ENCODE assay signal across 24 mouse cellular contexts in genomic region chr6:37292068-37292467, GRCm38 (mm10). TPM values are rescaled to one million over a fixed set of nuclear protein-coding genes. Genes with fewer than 3 reads are reported as not detected.
DNase-seq lines count a peak whose midpoint lies in the region; ATAC-seq lines count a peak whose summit lies in the region.
"Had no signal": no experiment of that assay in that cellular context is flagged by ENCODE, and none has a peak within 500 bp of the region (broad histone marks: within the 10 kb centered on the region; RNA-seq: fewer than 3 reads in every experiment).

No protein-coding gene starts in this region.

- H3K36me3 ChIP-seq in embryonic facial prominence, embryonic 13.5 days = no peaks in the 10 kb centered on the region
- no peaks in the 10 kb centered on the region for H3K36me3 ChIP-seq in embryonic facial prominence, embryonic 10.5 days (replicated peaks)
- H3K36me3 ChIP-seq in embryonic facial prominence, embryonic 15.5 days = no peaks in the 10 kb centered on the region
- no peaks in the 10 kb centered on the region for H3K36me3 ChIP-seq in stomach, embryonic 15.5 days
- H3K36me3 ChIP-seq: embryonic facial prominence, embryonic 12.5 days; forebrain, embryonic 12.5 days; forebrain, embryonic 15.5 days; G1E; hindbrain, embryonic 10.5 days; hindbrain, embryonic 13.5 days had no signal

- H3K4me2 ChIP-seq in embryonic facial prominence, embryonic 13.5 days = no peak overlapping the region
- no peak overlapping the region for H3K4me2 ChIP-seq in embryonic facial prominence, embryonic 15.5 days (replicated peaks)
- H3K4me2 ChIP-seq in stomach, embryonic 15.5 days = no peak overlapping the region
- H3K4me2 ChIP-seq: embryonic facial prominence, embryonic 12.5 days; forebrain, embryonic 12.5 days; forebrain, embryonic 15.5 days; heart, embryonic 11.5 days; hindbrain, embryonic 13.5 days had no signal

- peak overlapping the region; percentile 56 for H3K27ac ChIP-seq in embryonic facial prominence, embryonic 13.5 days
- H3K27ac ChIP-seq in embryonic facial prominence, embryonic 10.5 days (replicated peaks) = no peak overlapping the region
- H3K27ac ChIP-seq in embryonic facial prominence, embryonic 15.5 days (replicated peaks) = peak overlapping the region; percentile 55; the same call in 1 of the 2 replicates
- peak overlapping the region; percentile 54; the same call in 1 of the 2 replicates for H3K27ac ChIP-seq in stomach, embryonic 15.5 days
- H3K27ac ChIP-seq: embryonic facial prominence, embryonic 12.5 days; forebrain, embryonic 12.5 days; hindbrain, embryonic 10.5 days; hindbrain, embryonic 13.5 days had no signal

- no peak for ATAC-seq in embryonic facial prominence, embryonic 13.5 days (ENCODE audit: insufficient number of reproducible peaks, insufficient read depth, low FRiP score, low TSS enrichment, low read depth)
- ATAC-seq in embryonic facial prominence, embryonic 15.5 days (ENCODE audit: insufficient number of reproducible peaks, low FRiP score, low TSS enrichment, low read depth) = no peak
- no peak for ATAC-seq in stomach, embryonic 15.5 days (ENCODE audit: insufficient read depth, low FRiP score, low read depth)
- ATAC-seq: forebrain, embryonic 15.5 days; hindbrain, embryonic 16.5 days; Patski had no signal

- H3K27me3 ChIP-seq in embryonic facial prominence, embryonic 13.5 days = peaks cover 3% of the 10 kb centered on the region
- peaks cover 5% of the 10 kb centered on the region for H3K27me3 ChIP-seq in embryonic facial prominence, embryonic 10.5 days (replicated peaks; ENCODE audit: low read depth, poor library complexity, severe bottlenecking)
- no peaks in the 10 kb centered on the region for H3K27me3 ChIP-seq in embryonic facial prominence, embryonic 15.5 days
- peaks cover 2% of the 10 kb centered on the region; the same call in 1 of the 2 replicates for H3K27me3 ChIP-seq in stomach, embryonic 15.5 days (replicated peaks)
- H3K27me3 ChIP-seq: forebrain, embryonic 15.5 days; hindbrain, embryonic 13.5 days had no signal

- DNase-seq in embryonic facial prominence, embryonic 10.5 days (ENCODE audit: low spot score) = no peak
- no peak for DNase-seq in kidney, postnatal 4 days
- no peak for DNase-seq in spleen, postnatal 10 days (ENCODE audit: low spot score in 2 of 2)
- DNase-seq in lung, postnatal 25 days (ENCODE audit: low spot score) = no peak
- DNase-seq: adrenal gland, postnatal 10 days; adrenal gland, postnatal 36 days; cerebellum, adult 18-20 months; cerebellum, adult 9-10 months; cerebellum, postnatal 14 days; gastrocnemius, postnatal 10 days; gastrocnemius, postnatal 36 days; heart, postnatal 36 days had no signal

- no peaks in the 10 kb centered on the region for H3K9me3 ChIP-seq in embryonic facial prominence, embryonic 13.5 days
- H3K9me3 ChIP-seq in embryonic facial prominence, embryonic 10.5 days = no peaks in the 10 kb centered on the region
- no peaks in the 10 kb centered on the region for H3K9me3 ChIP-seq in embryonic facial prominence, embryonic 15.5 days (replicated peaks)
- H3K9me3 ChIP-seq in stomach, embryonic 15.5 days = no peaks in the 10 kb centered on the region
- H3K9me3 ChIP-seq: embryonic facial prominence, embryonic 12.5 days; forebrain, embryonic 12.5 days; forebrain, embryonic 15.5 days; hindbrain, embryonic 10.5 days; hindbrain, embryonic 13.5 days had no signal

- H3K4me3 ChIP-seq in embryonic facial prominence, embryonic 13.5 days = no peak overlapping the region
- H3K4me3 ChIP-seq in embryonic facial prominence, embryonic 10.5 days = no peak overlapping the region
- no peak overlapping the region for H3K4me3 ChIP-seq in embryonic facial prominence, embryonic 15.5 days (replicated peaks)
- no peak overlapping the region for H3K4me3 ChIP-seq in stomach, embryonic 15.5 days (replicated peaks)
- H3K4me3 ChIP-seq: embryonic facial prominence, embryonic 12.5 days; forebrain, embryonic 12.5 days; forebrain, embryonic 15.5 days; hindbrain, embryonic 10.5 days; hindbrain, embryonic 13.5 days had no signal

- 67% methylated on average over 2 of the region's 2 CpGs for WGBS in embryonic facial prominence, embryonic 13.5 days
- WGBS in embryonic facial prominence, embryonic 10.5 days = 78% methylated on average over 2 of the region's 2 CpGs
- 62% methylated on average over 2 of the region's 2 CpGs for WGBS in embryonic facial prominence, embryonic 15.5 days
- WGBS in stomach, embryonic 15.5 days = 55% methylated on average over 2 of the region's 2 CpGs

- H3K4me1 ChIP-seq in embryonic facial prominence, embryonic 13.5 days = no peaks in the 10 kb centered on the region
- peaks cover 11% of the 10 kb centered on the region for H3K4me1 ChIP-seq in embryonic facial prominence, embryonic 10.5 days
- H3K4me1 ChIP-seq in embryonic facial prominence, embryonic 15.5 days = peaks cover 3% of the 10 kb centered on the region; the same call in 1 of the 2 replicates
- no peaks in the 10 kb centered on the region; the same call in 1 of the 2 replicates for H3K4me1 ChIP-seq in stomach, embryonic 15.5 days
- H3K4me1 ChIP-seq: embryonic facial prominence, embryonic 12.5 days had no signal

- no peak overlapping the region for H3K9ac ChIP-seq in embryonic facial prominence, embryonic 13.5 days
- H3K9ac ChIP-seq in embryonic facial prominence, embryonic 15.5 days = no peak overlapping the region
- no peak overlapping the region for H3K9ac ChIP-seq in stomach, embryonic 15.5 days
- H3K9ac ChIP-seq: embryonic facial prominence, embryonic 12.5 days; forebrain, embryonic 12.5 days; forebrain, embryonic 15.5 days; hindbrain, embryonic 13.5 days had no signal

RNA-seq across cellular contexts. Expression of gene Dgki, which starts 7.9 kb away (rescaled TPM):
- polyA plus RNA-seq in embryonic facial prominence, embryonic 13.5 days (2015; fragmentation: Nextera tagmentation; extraction: Ambion mirVana) = 0.84 and 1.1 TPM in 2 replicates
- polyA plus RNA-seq in embryonic facial prominence, embryonic 10.5 days (2016; fragmentation: Nextera tagmentation; extraction: Ambion mirVana) = 0.56 and 0.59 TPM in 2 replicates
- 0.83 and 1.2 TPM in 2 replicates for polyA plus RNA-seq in embryonic facial prominence, embryonic 15.5 days (2015; fragmentation: Nextera tagmentation; extraction: Ambion mirVana)
- polyA plus RNA-seq in stomach, embryonic 15.5 days (2015; fragmentation: Nextera tagmentation; extraction: Ambion mirVana) = 0.76 and 0.81 TPM in 2 replicates
- polyA plus RNA-seq: G1E had no signal
